ENCODE assay signal across 23 mouse cellular contexts in genomic region chr10:75156835-75157234, GRCm38 (mm10). TPM values are rescaled to one million over a fixed set of nuclear protein-coding genes. Genes with fewer than 3 reads are reported as not detected.
DNase-seq lines count a peak whose midpoint lies in the region; ATAC-seq and TF ChIP-seq lines count a peak whose summit lies in the region.
"Had no signal": no experiment of that assay in that cellular context is flagged by ENCODE, and none has a peak within 500 bp of the region (broad histone marks: within the 10 kb centered on the region; RNA-seq: fewer than 3 reads in every experiment).

No protein-coding gene starts in this region.

- H3K79me2 ChIP-seq in liver, adult 2 months (ENCODE audit: control insufficient read depth, insufficient read depth, low read length), result 0 out of 2 replicates have a peak, but pooled peaks cover 3% of the 10 kb centered on the region

- no peaks in the 10 kb centered on the region for H3K4me1 ChIP-seq in liver, adult 2 months (ENCODE audit: control insufficient read depth, insufficient read depth, low read length)
- H3K4me1 ChIP-seq in intestine, embryonic 16.5 days (ENCODE audit: control insufficient read depth, insufficient read depth, low read length), result peaks cover 5% of the 10 kb centered on the region; the same call in 1 of the 2 replicates
- H3K4me1 ChIP-seq in forebrain, embryonic 16.5 days (replicated peaks; ENCODE audit: control insufficient read depth, insufficient read depth, low read length), result no peaks in the 10 kb centered on the region
- no peaks in the 10 kb centered on the region for H3K4me1 ChIP-seq in heart, embryonic 11.5 days (ENCODE audit: control insufficient read depth, insufficient read depth, low read length)
- H3K4me1 ChIP-seq: forebrain, embryonic 15.5 days; liver, embryonic 12.5 days; lung, embryonic 15.5 days; midbrain, embryonic 15.5 days had no signal

- no peaks in the 10 kb centered on the region for H3K9me3 ChIP-seq in intestine, embryonic 16.5 days (ENCODE audit: control insufficient read depth, low read length)
- no peaks in the 10 kb centered on the region for H3K9me3 ChIP-seq in forebrain, embryonic 16.5 days (ENCODE audit: control insufficient read depth, low read length)
- no peaks in the 10 kb centered on the region for H3K9me3 ChIP-seq in heart, embryonic 11.5 days (replicated peaks; ENCODE audit: control insufficient read depth, low read length)
- H3K9me3 ChIP-seq: forebrain, embryonic 15.5 days; liver, embryonic 12.5 days; lung, embryonic 15.5 days; midbrain, embryonic 15.5 days had no signal

- TF ChIP-seq CTCF in liver, adult 2 months (IDR thresholded peaks at IDR 0.05; ENCODE audit: low read depth, low read length), result no peak

- ATAC-seq in intestine, embryonic 16.5 days, result peak; percentile 59
- ATAC-seq in forebrain, embryonic 16.5 days, result no peak
- no peak for ATAC-seq in CD4-positive, CD25-positive, alpha-beta regulatory T cell, adult 4 months
- ATAC-seq in heart, embryonic 11.5 days (replicated peaks; ENCODE audit: insufficient number of reproducible peaks, low FRiP score, low TSS enrichment), result no peak
- ATAC-seq: activated CD4-positive, CD25-positive, alpha-beta regulatory T cell, adult 4 months; forebrain, embryonic 15.5 days; liver, embryonic 12.5 days; midbrain, embryonic 15.5 days; Patski had no signal

- peaks cover 14% of the 10 kb centered on the region; the same call in 1 of the 2 replicates for H3K36me3 ChIP-seq in liver, adult 2 months (ENCODE audit: control insufficient read depth, insufficient read depth, low read length)
- H3K36me3 ChIP-seq in intestine, embryonic 16.5 days (ENCODE audit: control insufficient read depth, insufficient read depth, low read length), result peaks cover 7% of the 10 kb centered on the region; the same call in 1 of the 2 replicates
- peaks cover 29% of the 10 kb centered on the region for H3K36me3 ChIP-seq in forebrain, embryonic 16.5 days (ENCODE audit: control insufficient read depth, insufficient read depth)
- H3K36me3 ChIP-seq in heart, embryonic 11.5 days (ENCODE audit: control insufficient read depth, insufficient read depth, low read length), result peaks cover 15% of the 10 kb centered on the region

- H3K27me3 ChIP-seq in liver, adult 2 months (ENCODE audit: control insufficient read depth, insufficient read depth, low read length), result no peaks in the 10 kb centered on the region
- H3K27me3 ChIP-seq in intestine, embryonic 16.5 days (replicated peaks; ENCODE audit: control insufficient read depth, insufficient read depth, low read length), result no peaks in the 10 kb centered on the region
- H3K27me3 ChIP-seq in forebrain, embryonic 16.5 days (replicated peaks; ENCODE audit: control insufficient read depth, insufficient read depth, low read length), result no peaks in the 10 kb centered on the region
- H3K27me3 ChIP-seq in heart, embryonic 11.5 days (ENCODE audit: control insufficient read depth, insufficient read depth, low read length), result no peaks in the 10 kb centered on the region
- H3K27me3 ChIP-seq: forebrain, embryonic 15.5 days; liver, embryonic 12.5 days; lung, embryonic 15.5 days; midbrain, embryonic 15.5 days; Patski had no signal

- 77% methylated on average over 6 of the region's 6 CpGs for WGBS in liver, adult 2 months
- 67% methylated on average over 6 of the region's 6 CpGs for WGBS in intestine, embryonic 16.5 days
- 80% methylated on average over 6 of the region's 6 CpGs for WGBS in forebrain, embryonic 16.5 days
- WGBS in heart, embryonic 11.5 days (ENCODE audit: insufficient replicate concordance), result 76% methylated on average over 6 of the region's 6 CpGs

- H3K4me2 ChIP-seq in intestine, embryonic 16.5 days (ENCODE audit: low read depth, low read length), result no peak overlapping the region
- H3K4me2 ChIP-seq in forebrain, embryonic 16.5 days (ENCODE audit: low read length), result no peak overlapping the region
- no peak overlapping the region for H3K4me2 ChIP-seq in heart, embryonic 11.5 days
- H3K4me2 ChIP-seq: forebrain, embryonic 15.5 days; hindbrain, embryonic 14.5 days; liver, embryonic 12.5 days; lung, embryonic 15.5 days; midbrain, embryonic 15.5 days had no signal

- H3K4me3 ChIP-seq in liver, adult 2 months (ENCODE audit: insufficient read depth, low read depth, low read length), result no peak overlapping the region
- H3K4me3 ChIP-seq in intestine, embryonic 16.5 days (ENCODE audit: low read length), result no peak overlapping the region
- H3K4me3 ChIP-seq in forebrain, embryonic 16.5 days (replicated peaks; ENCODE audit: low read length), result no peak overlapping the region
- H3K4me3 ChIP-seq in heart, embryonic 11.5 days (ENCODE audit: low read depth, low read length), result no peak overlapping the region
- H3K4me3 ChIP-seq: forebrain, embryonic 15.5 days; liver, embryonic 12.5 days; lung, embryonic 15.5 days; midbrain, embryonic 15.5 days had no signal

- no peak overlapping the region for H3K9ac ChIP-seq in liver, adult 2 months (ENCODE audit: low read depth, low read length)
- H3K9ac ChIP-seq in intestine, embryonic 16.5 days (ENCODE audit: low read depth, low read length), result no peak overlapping the region
- no peak overlapping the region for H3K9ac ChIP-seq in forebrain, embryonic 16.5 days (replicated peaks; ENCODE audit: low read depth, low read length)
- no peak overlapping the region for H3K9ac ChIP-seq in heart, embryonic 11.5 days (ENCODE audit: low read depth, low read length)
- H3K9ac ChIP-seq: forebrain, embryonic 15.5 days; hindbrain, embryonic 14.5 days; liver, embryonic 12.5 days; lung, embryonic 15.5 days; midbrain, embryonic 15.5 days had no signal

- DNase-seq in liver, adult 2 months (ENCODE audit: extremely low read depth, low read depth, low spot score), result peak; percentile 59
- DNase-seq in liver, result no peak
- DNase-seq in kidney, adult 9 months, result peak; percentile 86
- DNase-seq in kidney, postnatal 36 days, result peak; percentile 81 to 83
- DNase-seq: adrenal gland, postnatal 36 days; cerebellum, adult 8-10 months; heart, adult 11 months; layer of hippocampus, postnatal 36 days; left cerebral cortex, postnatal 4 days; right cerebral cortex, postnatal 25 days had no signal

- TF ChIP-seq POLR2A in liver, adult 2 months (IDR thresholded peaks at IDR 0.05; ENCODE audit: extremely low read depth, insufficient read depth, low read length), result no peak

- no peak overlapping the region for H3K27ac ChIP-seq in liver, adult 2 months (replicated peaks; ENCODE audit: insufficient read depth, low read depth, low read length)
- H3K27ac ChIP-seq in intestine, embryonic 16.5 days (ENCODE audit: low read length), result no peak overlapping the region
- H3K27ac ChIP-seq in forebrain, embryonic 16.5 days (ENCODE audit: low read length), result no peak overlapping the region
- H3K27ac ChIP-seq in heart, embryonic 11.5 days (ENCODE audit: low read depth, low read length), result no peak overlapping the region
- H3K27ac ChIP-seq: forebrain, embryonic 15.5 days; hindbrain, embryonic 14.5 days; liver, embryonic 12.5 days; lung, embryonic 15.5 days; macrophage; midbrain, embryonic 15.5 days; stomach, postnatal 0 days had no signal

RNA-seq across cellular contexts. Expression of gene Specc1l, which starts 55.0 kb away (rescaled TPM):
- 10.3 and 10.8 TPM in 2 replicates for total RNA-seq in liver, adult 2 months (2014; rRNA removed)
- polyA plus RNA-seq in liver, adult 2 months (2012; rRNA removed), result 5.2 and 5.3 TPM in 2 replicates
- polyA plus RNA-seq in intestine, embryonic 16.5 days (2015; fragmentation: Nextera tagmentation; extraction: Ambion mirVana), result 22.1 and 23.1 TPM in 2 replicates
- polyA plus RNA-seq in forebrain, embryonic 16.5 days (2015; fragmentation: Nextera tagmentation; extraction: Ambion mirVana), result 42.5 and 48.8 TPM in 2 replicates
- polyA plus RNA-seq in CD4-positive, CD25-positive, alpha-beta regulatory T cell, adult 4 months (2017; shearing (Covaris generic)), result 10 to 100 TPM; 12.0 to 19.5 TPM
- 15.7 and 16.6 TPM in 2 replicates for polyA plus RNA-seq in heart, embryonic 11.5 days (2014; fragmentation: Nextera tagmentation; extraction: Ambion mirVana)
